Mouse (Mus musculus) kidney, embryonic 15.5 days (tissue): ENCODE measurements at regions not wholly inside any gene's neighbourhood (a gene's known extent, or its start where the extent isn't known, plus 50 kb on each side); places are given as distances from the start of the nearest gene placed in this dataset.

Experiments used
- ATAC-seq: fragments of 200-750 bp; cut with Nextera tagmentation; replicated peaks from 2 replicates; pipeline ENCODE4 v1.8.0; 2017; ENCODE audit warnings: moderate TSS enrichment; ENCODE audit not compliant: low FRiP score
- H3K27ac ChIP-seq: fragments of 300-500 bp; sonication (generic); 2 replicates; pipeline ENCODE4 v1.5.1; 2015; ENCODE audit warnings: mild to moderate bottlenecking, inconsistent platforms
- H3K27me3 ChIP-seq: fragments of 300-500 bp; sonication (generic); 2 replicates; pipeline ENCODE4 v1.6.1; 2015; ENCODE audit warnings: inconsistent platforms
- H3K36me3 ChIP-seq: fragments of 300-500 bp; sonication (generic); 2 replicates; pipeline ENCODE4 v1.6.1; 2015; ENCODE audit warnings: inconsistent platforms
- H3K4me1 ChIP-seq: fragments of 300-500 bp; sonication (generic); 2 replicates; pipeline ENCODE4 v1.6.1; 2015; ENCODE audit warnings: inconsistent platforms
- H3K4me2 ChIP-seq: fragments of 300-500 bp; sonication (generic); 2 replicates; pipeline ENCODE4 v1.6.1; 2015; ENCODE audit warnings: moderate library complexity, mild to moderate bottlenecking, inconsistent platforms
- H3K4me3 ChIP-seq: fragments of 300-500 bp; sonication (generic); replicated peaks from 2 replicates; pipeline ENCODE4 v1.5.1; 2015; ENCODE audit warnings: mild to moderate bottlenecking, inconsistent platforms
- H3K9ac ChIP-seq: fragments of 300-500 bp; sonication (generic); 2 replicates; pipeline ENCODE4 v1.6.1; 2015; ENCODE audit warnings: mild to moderate bottlenecking, inconsistent platforms
- H3K9me3 ChIP-seq: fragments of 300-500 bp; sonication (generic); replicated peaks from 2 replicates; pipeline ENCODE4 v1.6.1; 2016; ENCODE audit warnings: inconsistent platforms
- WGBS: fragments of 180-500 bp; shearing (Covaris S2); methylation state at CpG from one replicate; pipeline ENCODE4 v1.1.7; 2015; ENCODE audit warnings: mixed read lengths; 5-methylcytosine and 5-hydroxymethylcytosine counted together

DNA sequence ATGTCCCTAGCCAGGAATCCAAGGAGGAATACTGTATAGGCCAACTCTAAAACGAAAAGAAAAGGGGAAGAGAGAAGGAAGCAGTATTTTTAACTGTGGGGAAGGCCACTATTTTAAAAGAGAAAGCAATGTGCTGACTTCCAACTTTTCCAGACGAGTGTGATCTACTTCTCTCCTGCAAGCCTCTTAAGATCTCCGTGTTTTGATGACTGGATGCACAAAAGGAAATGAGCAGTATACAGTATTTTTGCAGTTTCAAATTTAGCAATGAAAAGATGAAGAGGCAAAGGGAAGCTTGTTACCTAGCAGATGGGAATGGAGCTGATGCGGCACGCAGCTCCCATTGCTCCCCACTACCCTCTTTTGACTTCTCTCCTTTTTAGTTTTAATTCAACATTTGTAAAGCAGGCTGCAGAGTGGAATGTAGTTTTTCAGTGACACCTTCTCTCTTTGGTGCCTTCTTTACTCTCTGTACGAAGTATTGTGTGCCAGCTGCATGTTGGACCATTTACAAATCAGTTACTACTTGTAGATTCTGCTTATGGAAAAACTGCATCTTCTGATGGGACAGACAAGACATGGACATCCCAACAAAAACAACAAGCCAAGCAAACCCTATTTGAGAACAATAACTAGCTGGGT, 287.2 kb downstream of the Usp25 start:
- H3K4me1 ChIP-seq: 0 out of 2 replicates have a peak, but pooled peaks cover 3% of the 10 kb centered on the region
- no peak overlapping the region for H3K4me3 ChIP-seq
- H3K4me2 ChIP-seq: no peak overlapping the region
- no peak for ATAC-seq
- WGBS: 67% methylated on average over 6 of the region's 6 CpGs
- no peaks in the 10 kb centered on the region for H3K9me3 ChIP-seq
- H3K36me3 ChIP-seq: no peaks in the 10 kb centered on the region
- no peak overlapping the region for H3K27ac ChIP-seq
- H3K9ac ChIP-seq: no peak overlapping the region
- no peaks in the 10 kb centered on the region for H3K27me3 ChIP-seq

DNA sequence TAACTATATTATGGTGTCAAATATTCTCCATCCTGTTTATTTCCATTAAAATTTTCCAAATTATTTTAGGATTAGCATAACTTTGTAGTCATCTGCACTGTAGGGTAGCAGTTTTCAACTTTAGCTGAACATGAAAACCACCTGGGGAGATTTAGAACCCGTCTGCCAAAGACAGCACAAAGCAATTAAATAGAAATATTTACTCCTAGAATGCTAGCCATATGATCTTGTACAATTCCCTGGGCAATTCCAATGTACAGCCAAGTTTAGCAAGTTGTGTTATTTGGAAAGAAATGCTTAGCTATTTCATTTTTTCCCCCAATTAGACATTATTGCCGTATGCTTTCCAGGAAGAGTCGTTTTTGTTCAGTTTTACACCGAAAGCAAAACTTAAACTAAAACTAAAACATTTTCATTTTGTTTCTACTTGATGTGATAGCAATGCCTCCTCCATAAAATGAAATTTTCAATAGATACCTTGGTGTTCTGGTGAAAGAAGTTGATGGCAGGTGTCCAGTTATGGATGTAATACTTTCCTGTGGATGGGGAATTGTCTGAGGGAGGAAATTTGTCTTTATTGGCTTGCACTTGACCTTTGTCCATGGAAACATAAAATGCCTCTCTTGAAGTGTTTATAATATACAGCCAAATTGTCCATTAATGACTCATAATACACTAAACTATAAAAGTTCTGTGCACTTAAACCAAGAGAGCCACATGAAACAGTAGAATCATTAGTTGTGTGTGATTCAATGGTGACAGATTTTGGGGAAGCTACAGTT, 282.3 kb downstream of the Usp25 start:
- no peaks in the 10 kb centered on the region for H3K36me3 ChIP-seq
- 64% methylated on average over 4 of the region's 4 CpGs for WGBS
- H3K4me3 ChIP-seq: no peak overlapping the region
- no peak for ATAC-seq
- H3K27ac ChIP-seq: no peak overlapping the region
- H3K9me3 ChIP-seq: no peaks in the 10 kb centered on the region
- no peaks in the 10 kb centered on the region for H3K27me3 ChIP-seq
- H3K4me2 ChIP-seq: no peak overlapping the region
- no peak overlapping the region for H3K9ac ChIP-seq
- 0 out of 2 replicates have a peak, but pooled peaks cover 3% of the 10 kb centered on the region for H3K4me1 ChIP-seq

DNA sequence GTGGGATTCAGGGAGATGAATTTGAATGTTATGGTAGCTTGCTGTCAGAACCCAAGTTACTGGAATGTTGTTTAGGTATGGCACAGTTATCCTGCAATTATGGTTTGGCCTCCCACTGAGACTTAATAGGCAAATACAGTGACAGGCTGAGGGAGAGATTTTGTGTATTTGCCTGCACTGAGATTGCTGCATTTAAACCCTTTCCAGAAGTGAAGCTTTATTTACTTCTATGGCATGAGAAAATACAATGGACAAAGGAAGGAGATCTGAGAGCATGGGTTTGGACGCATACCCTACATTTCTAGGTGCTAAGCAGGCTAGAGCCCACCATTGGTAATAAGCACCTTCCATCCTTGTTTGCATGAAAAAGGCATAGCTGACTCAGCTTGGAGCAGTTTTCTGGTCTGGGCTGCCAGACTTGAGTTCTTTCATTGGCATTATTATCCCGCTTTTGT, 278.8 kb downstream of the Usp25 start:
- H3K9ac ChIP-seq: no peak overlapping the region
- no peak overlapping the region for H3K4me3 ChIP-seq
- 91% methylated on average over 2 of the region's 2 CpGs for WGBS
- 0 out of 2 replicates have a peak, but pooled peaks cover 3% of the 10 kb centered on the region for H3K4me1 ChIP-seq
- no peak for ATAC-seq
- H3K27ac ChIP-seq: no peak overlapping the region
- H3K27me3 ChIP-seq: no peaks in the 10 kb centered on the region
- no peak overlapping the region for H3K4me2 ChIP-seq
- H3K36me3 ChIP-seq: no peaks in the 10 kb centered on the region
- H3K9me3 ChIP-seq: no peaks in the 10 kb centered on the region

DNA sequence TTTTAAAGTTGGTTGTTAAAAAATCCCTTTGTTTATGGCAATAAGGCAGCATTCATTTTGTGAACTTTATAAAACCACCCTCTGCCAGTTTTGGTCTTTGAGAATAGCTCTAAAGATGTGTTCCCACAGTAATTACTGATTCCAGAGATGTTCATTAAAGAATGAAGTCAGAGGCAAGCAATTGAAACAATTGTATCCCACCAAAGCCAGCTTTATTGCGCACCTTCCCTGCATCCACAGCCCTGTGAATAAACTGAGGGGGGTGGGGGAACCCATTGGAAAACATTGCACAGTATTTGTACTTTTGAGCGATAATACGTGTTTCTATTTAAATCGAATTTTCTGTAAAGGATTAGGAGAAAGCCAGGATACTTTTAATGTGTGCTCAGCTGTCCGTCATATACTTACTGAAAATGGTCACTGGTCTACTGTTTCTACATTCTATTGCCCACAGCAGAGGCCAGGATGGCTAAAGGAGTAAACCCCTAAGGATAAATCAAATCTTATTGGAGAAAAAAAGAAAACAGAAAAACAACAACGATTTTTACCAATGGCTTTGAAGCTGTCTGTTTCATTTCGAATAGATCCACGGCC, 278.3 kb downstream of the Usp25 start:
- Histone ChIP-seq H3K27me3 (no peaks in the 10 kb centered on the region), H3K4me2 (no peak overlapping the region), H3K4me3 (no peak overlapping the region), H3K36me3 (no peaks in the 10 kb centered on the region), H3K4me1 (0 out of 2 replicates have a peak, but pooled peaks cover 3% of the 10 kb centered on the region), H3K27ac (no peak overlapping the region), H3K9ac (no peak overlapping the region), H3K9me3 (no peaks in the 10 kb centered on the region)
- no peak for ATAC-seq
- WGBS: 90% methylated on average over 8 of the region's 8 CpGs

DNA sequence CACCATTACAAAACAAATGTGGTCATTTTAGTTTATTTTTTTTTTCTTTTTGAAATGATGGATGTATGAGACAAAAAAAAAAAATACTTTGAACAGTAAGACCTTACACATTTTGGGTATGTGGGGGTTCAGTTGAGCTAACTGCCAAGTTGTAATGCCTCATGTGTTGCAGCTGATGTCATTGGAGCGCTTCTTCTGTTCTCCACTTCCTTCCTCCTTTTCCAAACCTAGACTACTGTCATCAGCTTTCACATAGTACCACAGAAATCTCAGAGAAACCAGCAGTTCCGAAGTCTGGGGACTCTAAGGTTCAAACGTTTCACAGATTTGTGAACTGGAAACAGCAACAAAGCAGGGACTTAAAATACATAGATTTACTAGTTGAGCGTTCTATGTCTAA, 270.7 kb downstream of the Usp25 start:
- Histone ChIP-seq H3K27ac (no peak overlapping the region), H3K27me3 (no peaks in the 10 kb centered on the region), H3K4me2 (no peak overlapping the region), H3K4me3 (no peak overlapping the region), H3K36me3 (no peaks in the 10 kb centered on the region), H3K9ac (no peak overlapping the region), H3K4me1 (no peaks in the 10 kb centered on the region), H3K9me3 (no peaks in the 10 kb centered on the region)
- no peak for ATAC-seq
- 76% methylated on average over 4 of the region's 4 CpGs for WGBS

DNA sequence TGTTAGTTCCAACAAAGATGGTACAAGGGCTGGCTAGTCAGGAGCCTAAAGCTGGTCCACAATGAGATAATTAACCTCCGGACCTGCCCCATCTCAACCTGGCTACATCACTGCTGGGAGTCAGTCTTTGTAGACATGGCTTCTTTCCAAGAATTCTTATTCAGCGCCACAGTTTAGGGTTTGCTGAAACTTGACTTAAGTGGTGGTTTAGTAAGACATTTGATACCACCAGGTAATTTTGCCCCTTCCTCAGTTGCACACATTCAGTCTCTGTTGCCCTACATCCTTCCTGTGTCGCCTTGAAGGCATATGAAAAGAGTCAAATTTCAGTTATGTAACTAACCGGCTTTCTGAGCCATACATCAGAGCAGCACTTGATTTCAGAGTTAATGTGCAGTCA, 266.4 kb downstream of the Usp25 start:
- no peak overlapping the region for H3K4me3 ChIP-seq
- 77% methylated on average over 4 of the region's 4 CpGs for WGBS
- no peak overlapping the region for H3K27ac ChIP-seq
- no peaks in the 10 kb centered on the region for H3K9me3 ChIP-seq
- no peak overlapping the region for H3K4me2 ChIP-seq
- H3K4me1 ChIP-seq: no peaks in the 10 kb centered on the region
- ATAC-seq: no peak
- no peak overlapping the region for H3K9ac ChIP-seq
- no peaks in the 10 kb centered on the region for H3K27me3 ChIP-seq
- H3K36me3 ChIP-seq: no peaks in the 10 kb centered on the region

DNA sequence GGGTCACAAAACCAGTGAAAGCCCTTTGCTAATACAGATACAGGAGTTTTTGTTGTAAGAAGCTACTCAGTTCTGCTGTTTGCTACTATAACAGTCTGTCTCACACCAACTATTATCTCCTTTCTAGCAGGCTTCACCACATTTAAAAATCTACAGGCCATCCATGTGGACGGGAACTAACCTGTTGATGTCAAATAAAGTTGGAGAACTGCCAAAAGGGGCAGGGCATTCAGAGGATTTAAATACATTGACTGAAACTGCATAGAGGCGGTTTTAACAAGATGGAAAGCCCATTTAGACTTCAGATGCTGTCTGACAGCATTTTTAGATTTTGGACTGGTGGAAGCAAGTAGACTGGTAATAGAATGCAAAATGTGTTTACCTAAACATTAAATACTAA, 266.0 kb downstream of the Usp25 start:
- Histone ChIP-seq H3K27ac (no peak overlapping the region), H3K36me3 (no peaks in the 10 kb centered on the region), H3K9ac (no peak overlapping the region), H3K27me3 (no peaks in the 10 kb centered on the region), H3K4me1 (no peaks in the 10 kb centered on the region), H3K4me2 (no peak overlapping the region), H3K9me3 (no peaks in the 10 kb centered on the region), H3K4me3 (no peak overlapping the region)
- 71% methylated on average over 2 of the region's 2 CpGs for WGBS
- no peak for ATAC-seq

DNA sequence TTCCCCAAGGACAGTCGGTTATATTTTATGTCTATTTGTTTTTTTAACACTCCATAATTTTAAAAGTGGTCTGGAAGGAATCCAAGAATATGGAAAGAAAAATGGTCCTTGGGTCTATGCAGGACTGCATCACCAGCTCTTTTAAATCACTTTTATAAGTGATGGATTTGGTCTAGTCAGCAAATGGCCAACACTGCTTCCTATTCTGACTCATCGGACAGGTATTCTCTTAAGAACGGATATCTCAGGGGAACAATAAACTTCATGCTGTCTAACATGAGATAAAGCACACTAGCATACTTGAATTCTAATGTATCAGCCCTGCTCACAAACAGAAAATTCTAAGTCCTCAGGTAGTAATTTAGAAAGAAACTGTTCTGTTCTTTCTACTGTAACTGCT, 259.8 kb downstream of the Usp25 start:
- Histone ChIP-seq H3K4me1 (no peaks in the 10 kb centered on the region), H3K4me3 (no peak overlapping the region), H3K9me3 (no peaks in the 10 kb centered on the region), H3K27ac (no peak overlapping the region), H3K9ac (no peak overlapping the region), H3K4me2 (no peak overlapping the region), H3K36me3 (no peaks in the 10 kb centered on the region), H3K27me3 (no peaks in the 10 kb centered on the region)
- ATAC-seq: no peak
- 41% methylated on average over 3 of the region's 3 CpGs for WGBS

DNA sequence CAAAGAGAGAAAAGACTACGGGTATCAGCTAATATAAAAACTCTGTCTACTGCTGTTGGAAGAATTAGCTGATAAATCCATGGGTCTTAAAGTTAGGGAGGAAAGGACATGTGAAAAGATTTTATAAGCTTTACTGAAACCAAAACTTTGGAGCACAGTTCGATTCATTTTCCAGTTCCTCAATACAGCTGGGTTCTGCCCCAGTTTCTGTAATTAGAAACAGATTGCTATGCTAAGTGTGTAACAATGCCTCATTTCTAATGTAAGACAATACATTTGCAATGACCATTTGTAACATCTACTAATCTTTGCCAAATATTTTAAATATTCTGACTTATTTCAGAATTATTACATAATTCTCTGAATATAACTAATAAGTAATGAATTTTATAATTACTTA, 255.4 kb downstream of the Usp25 start:
- no peak overlapping the region for H3K9ac ChIP-seq
- no peaks in the 10 kb centered on the region for H3K36me3 ChIP-seq
- H3K4me3 ChIP-seq: no peak overlapping the region
- no peak for ATAC-seq
- no peak overlapping the region for H3K4me2 ChIP-seq
- H3K9me3 ChIP-seq: no peaks in the 10 kb centered on the region
- H3K4me1 ChIP-seq: no peaks in the 10 kb centered on the region
- WGBS: 63% methylated on average over 2 of the region's 2 CpGs
- H3K27me3 ChIP-seq: no peaks in the 10 kb centered on the region
- H3K27ac ChIP-seq: no peak overlapping the region

DNA sequence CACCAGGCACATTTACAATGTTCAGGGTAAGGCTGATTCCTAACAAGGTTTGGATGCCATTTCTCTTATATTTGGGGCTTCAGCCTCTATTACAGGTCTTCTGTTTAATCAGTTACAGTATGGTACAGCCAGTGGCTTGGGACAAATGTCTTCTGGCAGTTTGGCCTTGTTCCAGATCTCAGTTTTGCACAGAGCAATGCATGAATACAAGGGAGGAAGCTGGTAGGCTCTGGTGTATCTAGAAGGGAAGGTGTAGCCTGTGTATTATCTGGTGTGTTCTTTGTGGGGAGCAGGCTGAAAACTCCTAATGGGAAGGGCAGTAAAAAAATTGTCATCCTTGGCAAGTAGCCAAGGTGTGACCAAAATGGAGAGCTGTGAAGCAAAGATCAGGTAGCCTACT, 254.2 kb downstream of the Usp25 start:
- no peaks in the 10 kb centered on the region for H3K9me3 ChIP-seq
- H3K27ac ChIP-seq: no peak overlapping the region
- H3K4me3 ChIP-seq: no peak overlapping the region
- H3K9ac ChIP-seq: no peak overlapping the region
- H3K4me2 ChIP-seq: no peak overlapping the region
- no peaks in the 10 kb centered on the region for H3K27me3 ChIP-seq
- no peaks in the 10 kb centered on the region for H3K4me1 ChIP-seq
- no peaks in the 10 kb centered on the region for H3K36me3 ChIP-seq
- no peak for ATAC-seq

DNA sequence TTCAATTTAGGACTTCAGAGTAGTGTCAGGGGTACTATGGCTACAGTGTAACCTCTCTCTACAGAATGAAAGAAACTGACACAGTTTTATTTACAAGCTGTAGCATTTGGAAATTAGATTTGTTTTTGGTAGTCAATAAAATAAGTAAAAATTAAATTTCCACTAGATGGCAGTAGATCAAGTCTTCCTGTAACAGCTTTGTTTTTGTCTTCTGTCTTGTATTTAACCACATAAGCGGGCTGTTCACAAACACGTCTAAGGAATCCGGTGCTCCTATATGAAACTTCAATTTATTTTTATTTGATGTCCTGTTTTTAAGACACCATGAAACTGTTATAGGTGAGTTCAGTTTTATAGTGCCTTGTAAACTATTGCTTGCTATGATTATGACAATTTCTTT, 238.8 kb downstream of the Usp25 start:
- Histone ChIP-seq H3K36me3 (no peaks in the 10 kb centered on the region), H3K27me3 (no peaks in the 10 kb centered on the region), H3K27ac (no peak overlapping the region), H3K9me3 (no peaks in the 10 kb centered on the region), H3K4me2 (no peak overlapping the region), H3K4me3 (no peak overlapping the region), H3K4me1 (no peaks in the 10 kb centered on the region), H3K9ac (no peak overlapping the region)
- 48% methylated on average over 3 of the region's 3 CpGs for WGBS
- ATAC-seq: no peak

DNA sequence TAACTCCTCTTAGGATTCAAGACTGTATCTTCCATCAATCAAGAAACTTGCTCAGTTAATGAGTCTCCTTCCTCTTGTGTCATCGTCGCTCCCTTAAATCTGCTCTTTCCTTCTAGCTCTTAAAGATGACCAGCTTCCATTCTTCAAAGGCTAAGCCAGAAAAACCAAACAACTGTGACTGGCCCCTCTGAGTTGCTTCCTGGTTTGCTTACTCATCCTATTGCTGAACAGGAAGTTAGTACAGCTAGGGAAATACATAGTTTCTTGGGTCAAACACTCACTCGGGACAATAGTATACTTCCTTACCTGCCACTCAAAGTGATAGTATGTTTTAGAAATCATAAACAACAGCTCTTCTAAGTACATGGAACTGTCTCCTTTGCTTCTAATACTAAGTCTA, 237.9 kb downstream of the Usp25 start:
- Histone ChIP-seq H3K27ac (0 out of 2 replicates have a peak overlapping the region, but pooled peaks have one; percentile 30), H3K4me1 (no peaks in the 10 kb centered on the region), H3K9me3 (no peaks in the 10 kb centered on the region), H3K4me2 (no peak overlapping the region), H3K27me3 (no peaks in the 10 kb centered on the region), H3K4me3 (no peak overlapping the region), H3K9ac (no peak overlapping the region), H3K36me3 (no peaks in the 10 kb centered on the region)
- no peak; the same call in 1 of the 2 replicates for ATAC-seq
- WGBS: 36% methylated on average over 3 of the region's 3 CpGs
